Mouse (Mus musculus) ES-Bruce4 (cell line): ENCODE measurements at regions not wholly inside any gene's neighbourhood (a gene's known extent, or its start where the extent isn't known, plus 50 kb on each side); places are given as distances from the start of the nearest gene placed in this dataset.

Experiments used
- CTCF ChIP-seq: IDR thresholded peaks from one replicate; pipeline ENCODE4 v1.8.1; 2011; ENCODE audit warnings: low read depth, low read length
- POLR2A ChIP-seq: IDR thresholded peaks from one replicate; pipeline ENCODE4 v1.8.1; 2011; ENCODE audit warnings: low read length; ENCODE audit not compliant: insufficient read depth

DNA sequence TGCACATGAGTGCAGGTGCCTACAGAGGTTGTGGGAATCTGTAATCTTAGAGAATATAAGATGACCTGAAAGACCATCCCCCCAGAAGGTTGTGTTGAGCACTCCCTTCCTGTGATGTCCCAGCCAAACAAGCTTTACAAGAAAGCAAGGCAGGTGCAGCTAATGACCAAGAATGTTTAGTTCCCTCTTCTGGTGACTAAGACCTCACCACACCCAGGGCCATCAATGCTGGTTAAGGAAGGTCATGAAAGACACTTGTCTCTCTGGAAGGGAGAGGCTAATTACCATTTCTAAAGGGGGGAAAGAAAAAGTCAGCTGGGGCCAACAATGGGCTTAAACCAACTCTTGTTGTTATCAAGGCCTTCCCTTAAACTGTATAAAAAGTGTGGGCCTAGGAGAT lies 302.9 kb downstream of the 1810013L24Rik start:
- TF ChIP-seq CTCF (no peak), POLR2A (no peak)
